Mouse (Mus musculus) cerebellum, adult 2 months (tissue): ENCODE measurements around the gene Pdap1. TPM values are rescaled to one million over a fixed set of nuclear protein-coding genes. Genes with fewer than 3 reads are reported as not detected.
"Not testable (repeated sequence)": the region's sequence is repeated elsewhere in the genome, so short reads cannot be mapped to it uniquely, and the experiment has no call there.

Experiments
- DNase-seq, 2 experiments: peaks; one replicate each; pipeline ENCODE4 v3.0.0; 2021
- H3K27ac ChIP-seq: fragments of 200-500 bp; 2 replicates; pipeline ENCODE4 v1.5.1; 2012; ENCODE audit warnings: low read length, control low read depth, inconsistent platforms; ENCODE audit not compliant: insufficient read depth
- H3K27me3 ChIP-seq: fragments of 200-500 bp; 2 replicates; pipeline ENCODE4 v1.6.1; 2012; ENCODE audit warnings: inconsistent platforms, mild to moderate bottlenecking, low read length, moderate library complexity; ENCODE audit not compliant: control insufficient read depth, insufficient read depth
- H3K4me1 ChIP-seq: fragments of 200-500 bp; 2 replicates; pipeline ENCODE4 v1.6.1; 2011; ENCODE audit warnings: low read length; ENCODE audit not compliant: control insufficient read depth, insufficient read depth
- H3K4me3 ChIP-seq: fragments of 200-500 bp; replicated peaks from 2 replicates; pipeline ENCODE3; 2011; ENCODE audit warnings: mild to moderate bottlenecking, low read depth, low read length, control low read depth; ENCODE audit not compliant: insufficient read depth
- CTCF ChIP-seq: fragments of 200-500 bp; IDR thresholded peaks from 2 replicates; pipeline ENCODE4 v1.5.1; 2011; ENCODE audit warnings: low read depth, mild to moderate bottlenecking, control low read depth, low read length, moderate library complexity, borderline replicate concordance; ENCODE audit not compliant: insufficient read depth
- POLR2A ChIP-seq: fragments of 200-500 bp; IDR thresholded peaks from 2 replicates; pipeline ENCODE4 v1.6.1; 2011; ENCODE audit warnings: low read length, control low read depth, borderline replicate concordance; ENCODE audit not compliant: insufficient read depth
- WGBS: fragments of 180-500 bp; shearing (Covaris S2); methylation state at CpG from one replicate; pipeline ENCODE4 v1.1.7; 2018; 5-methylcytosine and 5-hydroxymethylcytosine counted together
- polyA plus RNA-seq: library from polyadenylated mRNA; depleted of rRNA; stranded (reverse); fragments of >200 nt; gene quantifications from 2 replicates; pipeline ENCODE4 v1.2.3, GENCODE M21; 2012

Gene Pdap1
- polyA plus RNA-seq, 1 experiment: 70.4 TPM

- H3K27me3 ChIP-seq: no peaks in the 10 kb centered on the region
- H3K27ac ChIP-seq: no peak overlapping the region
- no peaks in the 10 kb centered on the region for H3K4me1 ChIP-seq
- no peak for DNase-seq
- 75% methylated on average over 8 of the region's 8 CpGs for WGBS
- H3K4me3 ChIP-seq: no peak overlapping the region
- no peak for TF ChIP-seq CTCF
- TF ChIP-seq POLR2A: no peak
Observed at GRCm38 (mm10) chr5:145112566-145112965, 27.5 kb downstream of the Pdap1 start.

GRCm38 (mm10) chr5:145110401-145110800 lies 29.6 kb downstream of the Pdap1 start:
- no peak for DNase-seq
- TF ChIP-seq CTCF (no peak), POLR2A (no peak)
- H3K27ac ChIP-seq: no peak overlapping the region
- H3K4me3 ChIP-seq: no peak overlapping the region
- H3K4me1 ChIP-seq: no peaks in the 10 kb centered on the region
- 90% methylated on average over 6 of the region's 6 CpGs for WGBS
- no peaks in the 10 kb centered on the region for H3K27me3 ChIP-seq

GRCm38 (mm10) chr5:145105694-145106275 lies 34.3 kb downstream of the Pdap1 start:
- Histone ChIP-seq H3K27ac (no peak overlapping the region), H3K4me3 (no peak overlapping the region), H3K27me3 (no peaks in the 10 kb centered on the region), H3K4me1 (no peaks in the 10 kb centered on the region)
- no peak for DNase-seq
- WGBS: 64% methylated on average over 9 of the region's 9 CpGs
- no peak for TF ChIP-seq CTCF
- no peak for TF ChIP-seq POLR2A

GRCm38 (mm10) chr5:145104328-145104727 lies 35.7 kb downstream of the Pdap1 start:
- H3K27ac ChIP-seq: 0 out of 2 replicates have a peak overlapping the region, but pooled peaks have one; percentile 22
- no peak for TF ChIP-seq CTCF
- TF ChIP-seq POLR2A: no peak
- no peaks in the 10 kb centered on the region for H3K27me3 ChIP-seq
- H3K4me3 ChIP-seq: no peak overlapping the region
- 74% methylated on average over 9 of the region's 9 CpGs for WGBS
- no peaks in the 10 kb centered on the region for H3K4me1 ChIP-seq
- DNase-seq: peak in 1 of 2 experiments; percentile 30

- Histone ChIP-seq H3K4me1 (no peaks in the 10 kb centered on the region), H3K4me3 (no peak overlapping the region), H3K27me3 (no peaks in the 10 kb centered on the region), H3K27ac (no peak overlapping the region)
- DNase-seq: no peak
- TF ChIP-seq CTCF (no peak), POLR2A (no peak)
- 93% methylated on average over 4 of the region's 4 CpGs for WGBS
Observed at GRCm38 (mm10) chr5:145102706-145103105, 37.3 kb downstream of the Pdap1 start.

GRCm38 (mm10) chr5:145101451-145101850 lies 38.6 kb downstream of the Pdap1 start:
- 96% methylated on average over 11 of the region's 11 CpGs for WGBS
- H3K27me3 ChIP-seq, DNase-seq, H3K4me1 ChIP-seq, H3K4me3 ChIP-seq, H3K27ac ChIP-seq: not testable (repeated sequence)

GRCm38 (mm10) chr5:145100960-145101359 lies 39.1 kb downstream of the Pdap1 start:
- no peaks in the 10 kb centered on the region for H3K27me3 ChIP-seq
- H3K27ac ChIP-seq: no peak overlapping the region
- H3K4me1 ChIP-seq: no peaks in the 10 kb centered on the region
- TF ChIP-seq POLR2A (no peak), CTCF (no peak)
- 93% methylated on average over 9 of the region's 9 CpGs for WGBS
- no peak for DNase-seq
- H3K4me3 ChIP-seq: no peak overlapping the region

GRCm38 (mm10) chr5:145098340-145098821 lies 41.7 kb downstream of the Pdap1 start:
- no peak for DNase-seq
- no peaks in the 10 kb centered on the region for H3K27me3 ChIP-seq
- no peak overlapping the region for H3K27ac ChIP-seq
- no peaks in the 10 kb centered on the region for H3K4me1 ChIP-seq
- no peak overlapping the region for H3K4me3 ChIP-seq
- WGBS: 94% methylated on average over 10 of the region's 10 CpGs
- no peak for TF ChIP-seq CTCF
- TF ChIP-seq POLR2A: no peak

GRCm38 (mm10) chr5:145096195-145096594 lies 43.8 kb downstream of the Pdap1 start:
- TF ChIP-seq POLR2A: no peak
- TF ChIP-seq CTCF: no peak
- no peak for DNase-seq
- Histone ChIP-seq H3K4me3 (no peak overlapping the region), H3K27me3 (no peaks in the 10 kb centered on the region), H3K27ac (no peak overlapping the region), H3K4me1 (no peaks in the 10 kb centered on the region)
- WGBS: 88% methylated on average over 4 of the region's 4 CpGs
